Mouse (Mus musculus): ENCODE data around the gene Plppr5. TPM values are rescaled to one million over a fixed set of nuclear protein-coding genes. Genes with fewer than 3 reads are reported as not detected.

Gene Plppr5
- polyA plus RNA-seq, 1 experiment from 2014 or later, result 0.05 TPM

GRCm38 (mm10) chr3:117696350-117696749 lies 121.7 kb downstream of the Plppr5 start:
- Histone ChIP-seq H3K4me2 (no peak overlapping the region), H3K27me3 (no peaks in the 10 kb centered on the region), H3K4me3 (replicated peaks) (no peak overlapping the region), H3K9me3 (no peaks in the 10 kb centered on the region), H3K36me3 (no peaks in the 10 kb centered on the region), H3K4me1 (replicated peaks) (no peaks in the 10 kb centered on the region), H3K9ac (replicated peaks) (no peak overlapping the region), H3K27ac (no peak overlapping the region)
- 87% methylated on average over 5 of the region's 5 CpGs for WGBS
- no peak for ATAC-seq (ENCODE audit: insufficient number of reproducible peaks, insufficient read depth, low FRiP score, low TSS enrichment, low read depth)

- Histone ChIP-seq H3K4me2 (no peak overlapping the region), H3K9ac (replicated peaks) (no peak overlapping the region), H3K9me3 (no peaks in the 10 kb centered on the region), H3K27me3 (no peaks in the 10 kb centered on the region), H3K4me3 (replicated peaks) (no peak overlapping the region), H3K27ac (no peak overlapping the region), H3K36me3 (no peaks in the 10 kb centered on the region), H3K4me1 (replicated peaks) (no peaks in the 10 kb centered on the region)
- no peak for ATAC-seq (ENCODE audit: insufficient number of reproducible peaks, insufficient read depth, low FRiP score, low TSS enrichment, low read depth)
Measured at GRCm38 (mm10) chr3:117708788-117709187, 134.2 kb downstream of the Plppr5 start.

GRCm38 (mm10) chr3:117716534-117717280 lies 142.1 kb downstream of the Plppr5 start:
- no peaks in the 10 kb centered on the region for H3K9me3 ChIP-seq
- H3K36me3 ChIP-seq, result no peaks in the 10 kb centered on the region
- no peak overlapping the region for H3K9ac ChIP-seq (replicated peaks)
- WGBS, result 86% methylated on average over 3 of the region's 3 CpGs
- H3K4me2 ChIP-seq, result no peak overlapping the region
- H3K27me3 ChIP-seq, result no peaks in the 10 kb centered on the region
- H3K27ac ChIP-seq, result no peak overlapping the region
- H3K4me3 ChIP-seq (replicated peaks), result no peak overlapping the region
- no peak for ATAC-seq (ENCODE audit: insufficient number of reproducible peaks, insufficient read depth, low FRiP score, low TSS enrichment, low read depth)
- H3K4me1 ChIP-seq (replicated peaks), result no peaks in the 10 kb centered on the region

- H3K9me3 ChIP-seq, result no peaks in the 10 kb centered on the region
- H3K27ac ChIP-seq, result no peak overlapping the region
- H3K4me2 ChIP-seq, result no peak overlapping the region
- no peaks in the 10 kb centered on the region for H3K4me1 ChIP-seq (replicated peaks)
- no peak for ATAC-seq (ENCODE audit: insufficient number of reproducible peaks, insufficient read depth, low FRiP score, low TSS enrichment, low read depth)
- no peak overlapping the region for H3K9ac ChIP-seq (replicated peaks)
- no peaks in the 10 kb centered on the region for H3K36me3 ChIP-seq
- H3K27me3 ChIP-seq, result no peaks in the 10 kb centered on the region
- no peak overlapping the region for H3K4me3 ChIP-seq (replicated peaks)
Measured at GRCm38 (mm10) chr3:117723390-117723789, 148.8 kb downstream of the Plppr5 start.

- no peaks in the 10 kb centered on the region for H3K9me3 ChIP-seq
- H3K4me1 ChIP-seq (replicated peaks), result no peaks in the 10 kb centered on the region
- H3K27me3 ChIP-seq, result no peaks in the 10 kb centered on the region
- no peak overlapping the region for H3K9ac ChIP-seq (replicated peaks)
- no peak overlapping the region for H3K4me3 ChIP-seq (replicated peaks)
- no peak for ATAC-seq (ENCODE audit: insufficient number of reproducible peaks, insufficient read depth, low FRiP score, low TSS enrichment, low read depth)
- H3K36me3 ChIP-seq, result no peaks in the 10 kb centered on the region
- H3K27ac ChIP-seq, result no peak overlapping the region
- no peak overlapping the region for H3K4me2 ChIP-seq
- WGBS, result 79% methylated on average over 5 of the region's 5 CpGs
Measured at GRCm38 (mm10) chr3:117724521-117724920, 149.9 kb downstream of the Plppr5 start.

GRCm38 (mm10) chr3:117725501-117725900 lies 150.9 kb downstream of the Plppr5 start:
- H3K4me2 ChIP-seq, result no peak overlapping the region

GRCm38 (mm10) chr3:117728136-117728535 lies 153.5 kb downstream of the Plppr5 start:
- no peak overlapping the region for H3K27ac ChIP-seq

More at GRCm38 (mm10) chr3:117725501-117725900, 150.9 kb downstream of the Plppr5 start:
- Histone ChIP-seq H3K27ac (no peak overlapping the region), H3K27me3 (no peaks in the 10 kb centered on the region), H3K4me3 (replicated peaks) (no peak overlapping the region), H3K36me3 (no peaks in the 10 kb centered on the region), H3K9me3 (no peaks in the 10 kb centered on the region), H3K9ac (replicated peaks) (no peak overlapping the region), H3K4me1 (replicated peaks) (no peaks in the 10 kb centered on the region)
- 77% methylated on average over 1 of the region's 1 CpGs for WGBS
- ATAC-seq (ENCODE audit: insufficient number of reproducible peaks, insufficient read depth, low FRiP score, low TSS enrichment, low read depth), result no peak

GRCm38 (mm10) chr3:117729121-117730072 lies 154.8 kb downstream of the Plppr5 start:
- Histone ChIP-seq H3K4me1 (replicated peaks) (no peaks in the 10 kb centered on the region), H3K4me2 (no peak overlapping the region), H3K27ac (no peak overlapping the region), H3K4me3 (replicated peaks) (no peak overlapping the region), H3K27me3 (no peaks in the 10 kb centered on the region), H3K9me3 (no peaks in the 10 kb centered on the region), H3K36me3 (no peaks in the 10 kb centered on the region), H3K9ac (replicated peaks) (no peak overlapping the region)
- 51% methylated on average over 9 of the region's 9 CpGs for WGBS
- no peak for ATAC-seq (ENCODE audit: insufficient number of reproducible peaks, insufficient read depth, low FRiP score, low TSS enrichment, low read depth)

More at GRCm38 (mm10) chr3:117728136-117728535, 153.5 kb downstream of the Plppr5 start:
- 34% methylated on average over 1 of the region's 1 CpGs for WGBS
- H3K27me3 ChIP-seq, result no peaks in the 10 kb centered on the region
- H3K36me3 ChIP-seq, result no peaks in the 10 kb centered on the region
- no peak overlapping the region for H3K4me2 ChIP-seq
- no peak for ATAC-seq (ENCODE audit: insufficient number of reproducible peaks, insufficient read depth, low FRiP score, low TSS enrichment, low read depth)
- no peaks in the 10 kb centered on the region for H3K9me3 ChIP-seq
- no peak overlapping the region for H3K9ac ChIP-seq (replicated peaks)
- no peak overlapping the region for H3K4me3 ChIP-seq (replicated peaks)
- H3K4me1 ChIP-seq (replicated peaks), result no peaks in the 10 kb centered on the region

GRCm38 (mm10) chr3:117731545-117731944 lies 156.9 kb downstream of the Plppr5 start:
- 66% methylated on average over 3 of the region's 3 CpGs for WGBS
- no peak for ATAC-seq (ENCODE audit: insufficient number of reproducible peaks, insufficient read depth, low FRiP score, low TSS enrichment, low read depth)

GRCm38 (mm10) chr3:117732661-117733060 lies 158.0 kb downstream of the Plppr5 start:
- no peak for ATAC-seq (ENCODE audit: insufficient number of reproducible peaks, insufficient read depth, low FRiP score, low TSS enrichment, low read depth)
- Histone ChIP-seq H3K4me3 (replicated peaks) (no peak overlapping the region), H3K9me3 (no peaks in the 10 kb centered on the region), H3K27ac (no peak overlapping the region), H3K36me3 (no peaks in the 10 kb centered on the region), H3K9ac (replicated peaks) (no peak overlapping the region), H3K4me1 (replicated peaks) (no peaks in the 10 kb centered on the region), H3K4me2 (no peak overlapping the region), H3K27me3 (no peaks in the 10 kb centered on the region)
- 81% methylated on average over 4 of the region's 4 CpGs for WGBS

More at GRCm38 (mm10) chr3:117731545-117731944, 156.9 kb downstream of the Plppr5 start:
- no peaks in the 10 kb centered on the region for H3K36me3 ChIP-seq
- H3K27ac ChIP-seq, result no peak overlapping the region
- H3K9me3 ChIP-seq, result no peaks in the 10 kb centered on the region
- H3K27me3 ChIP-seq, result no peaks in the 10 kb centered on the region
- no peak overlapping the region for H3K9ac ChIP-seq (replicated peaks)
- H3K4me3 ChIP-seq (replicated peaks), result no peak overlapping the region
- no peak overlapping the region for H3K4me2 ChIP-seq
- no peaks in the 10 kb centered on the region for H3K4me1 ChIP-seq (replicated peaks)
